Mouse (Mus musculus): ENCODE results near the gene Gm4881.

DNA sequence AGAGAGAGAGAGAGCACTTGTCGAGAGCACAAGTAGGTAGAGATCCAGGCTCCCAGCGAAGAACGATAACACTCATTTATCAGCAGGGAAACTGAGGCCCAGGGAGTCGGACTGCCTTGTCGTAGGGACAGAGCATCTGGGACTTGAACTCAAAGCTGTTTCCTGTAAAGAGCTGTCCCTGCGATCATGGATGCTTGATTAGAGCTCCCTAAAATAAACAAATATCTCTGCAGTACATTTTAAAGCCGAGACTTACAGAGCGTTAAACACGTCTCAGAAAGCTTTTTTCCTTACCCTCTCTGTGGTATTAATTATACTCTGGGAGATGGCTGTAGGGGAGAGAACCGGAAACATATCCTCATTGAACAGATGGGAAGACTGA is 40.9 kb downstream of the Gm4881 start:
- TF ChIP-seq CTCF (IDR thresholded peaks at IDR 0.05; ENCODE audit: low read depth, low read length) (no peak), POLR2A (IDR thresholded peaks at IDR 0.05; ENCODE audit: borderline replicate concordance, low read depth, low read length) (no peak)

All from bone marrow macrophage, adult 2 months (primary cell).